Mouse (Mus musculus): ENCODE measurements around the gene Gm21897. TPM values are rescaled to one million over a fixed set of nuclear protein-coding genes. Genes with fewer than 3 reads are reported as not detected.

Gm21897 gene
- polyA plus RNA-seq, 1 experiment from 2014 or later = not detected

GRCm38 (mm10) chr16:15355339-15355738 is 38.1 kb downstream of the Gm21897 start:
- H3K4me2 ChIP-seq = no peak overlapping the region
- no peaks in the 10 kb centered on the region for H3K36me3 ChIP-seq (replicated peaks)
- no peaks in the 10 kb centered on the region for H3K9me3 ChIP-seq
- ATAC-seq (ENCODE audit: low FRiP score) = no peak
- 81% methylated on average over 1 of the region's 1 CpGs for WGBS
- H3K4me1 ChIP-seq = no peaks in the 10 kb centered on the region
- no peak overlapping the region for H3K4me3 ChIP-seq (replicated peaks)
- H3K27me3 ChIP-seq = no peaks in the 10 kb centered on the region
- no peak overlapping the region for H3K9ac ChIP-seq
- no peak overlapping the region for H3K27ac ChIP-seq

- Histone ChIP-seq H3K9ac (no peak overlapping the region), H3K9me3 (no peaks in the 10 kb centered on the region), H3K27ac (no peak overlapping the region), H3K36me3 (replicated peaks) (no peaks in the 10 kb centered on the region), H3K4me1 (no peaks in the 10 kb centered on the region), H3K4me2 (no peak overlapping the region), H3K27me3 (no peaks in the 10 kb centered on the region), H3K4me3 (replicated peaks) (no peak overlapping the region)
- ATAC-seq (ENCODE audit: low FRiP score) = no peak
Measured at GRCm38 (mm10) chr16:15357766-15358165, 40.5 kb downstream of the Gm21897 start.

- no peak overlapping the region for H3K4me3 ChIP-seq (replicated peaks)
- no peak for ATAC-seq (ENCODE audit: low FRiP score)
- no peaks in the 10 kb centered on the region for H3K4me1 ChIP-seq
- no peak overlapping the region for H3K9ac ChIP-seq
- no peaks in the 10 kb centered on the region for H3K9me3 ChIP-seq
- H3K36me3 ChIP-seq (replicated peaks) = no peaks in the 10 kb centered on the region
- H3K27me3 ChIP-seq = no peaks in the 10 kb centered on the region
- 79% methylated on average over 3 of the region's 3 CpGs for WGBS
- H3K27ac ChIP-seq = no peak overlapping the region
- H3K4me2 ChIP-seq = no peak overlapping the region
Measured at GRCm38 (mm10) chr16:15359110-15359782, 42.0 kb downstream of the Gm21897 start.

- H3K36me3 ChIP-seq (replicated peaks) = no peaks in the 10 kb centered on the region
- H3K4me2 ChIP-seq = no peak overlapping the region
- H3K27ac ChIP-seq = no peak overlapping the region
- H3K9me3 ChIP-seq = no peaks in the 10 kb centered on the region
- no peak overlapping the region for H3K4me3 ChIP-seq (replicated peaks)
- no peaks in the 10 kb centered on the region for H3K27me3 ChIP-seq
- no peak for ATAC-seq (ENCODE audit: low FRiP score)
- H3K4me1 ChIP-seq = no peaks in the 10 kb centered on the region
- no peak overlapping the region for H3K9ac ChIP-seq
Measured at GRCm38 (mm10) chr16:15360825-15361224, 43.6 kb downstream of the Gm21897 start.

Data from forebrain, embryonic 12.5 days (tissue).